Mouse (Mus musculus) small intestine, adult 2 months (tissue): ENCODE data around the gene Itgb7.

Experiments used
- CTCF ChIP-seq: fragments of 200-500 bp; IDR thresholded peaks from 2 replicates; pipeline ENCODE4 v1.5.1; 2012; ENCODE audit warnings: low read depth, mild to moderate bottlenecking, control low read depth, inconsistent platforms, low read length, moderate library complexity, mixed read lengths; ENCODE audit not compliant: insufficient replicate concordance, insufficient read length; ENCODE audit errors: extremely low read depth
- POLR2A ChIP-seq: fragments of 200-500 bp; IDR thresholded peaks from 2 replicates; pipeline ENCODE4 v1.6.1; 2012; ENCODE audit warnings: low read depth, mild to moderate bottlenecking, control low read depth, inconsistent platforms, low read length, moderate library complexity

GRCm38 (mm10) chr15:102173581-102173980, 58.2 kb downstream of the Itgb7 start:
- TF ChIP-seq CTCF = no peak
- TF ChIP-seq POLR2A = no peak
